Mouse (Mus musculus) bone marrow macrophage, adult 2 months (primary cell): ENCODE results near the gene Eps8l1.

Source experiments
- CTCF ChIP-seq: IDR thresholded peaks from 2 replicates; pipeline ENCODE4 v1.5.1; 2012; ENCODE audit warnings: low read depth, mild to moderate bottlenecking, low read length, moderate library complexity
- POLR2A ChIP-seq: IDR thresholded peaks from 2 replicates; pipeline ENCODE4 v1.6.1; 2012; ENCODE audit warnings: mild to moderate bottlenecking, low read depth, low read length, borderline replicate concordance

DNA sequence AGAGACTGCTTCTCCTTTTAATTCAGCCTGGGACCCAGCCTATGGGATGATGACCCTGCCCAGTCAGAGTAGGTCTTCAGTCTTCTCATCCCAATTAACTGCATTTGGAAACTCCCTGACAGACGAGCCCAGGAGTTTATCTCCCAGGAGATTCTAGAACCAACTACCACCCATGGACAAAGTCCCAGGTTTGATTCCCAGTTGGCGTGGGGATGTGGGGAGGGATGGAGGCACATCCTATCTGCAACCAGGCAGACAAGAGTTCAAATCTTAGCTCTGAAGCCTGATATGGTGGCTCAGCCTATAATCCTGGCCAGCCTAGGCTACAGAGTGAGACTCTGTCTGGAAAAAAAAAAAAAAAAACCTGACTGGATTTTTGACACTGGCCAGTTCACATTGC lies 22.8 kb upstream of the Eps8l1 start:
- TF ChIP-seq CTCF = no peak
- no peak for TF ChIP-seq POLR2A
